Mouse (Mus musculus) lung, postnatal 0 days (tissue): ENCODE results near the gene Slc6a18. TPM values are rescaled to one million over a fixed set of nuclear protein-coding genes. Genes with fewer than 3 reads are reported as not detected.

Source experiments
- ATAC-seq: fragments of 200-750 bp; cut with Nextera tagmentation; 2 replicates; pipeline ENCODE4 v1.8.0; 2017; ENCODE audit warnings: moderate library complexity
- DNase-seq: peaks from one replicate; pipeline ENCODE4 v3.0.0-alpha.2; 2016; ENCODE audit warnings: low spot score
- H3K27ac ChIP-seq: fragments of 300-500 bp; sonication (generic); 2 replicates; pipeline ENCODE4 v1.5.1; 2014; ENCODE audit warnings: antibody characterized with exemption, mild to moderate bottlenecking, low read length, mixed read lengths
- H3K27me3 ChIP-seq: fragments of 300-500 bp; sonication (generic); replicated peaks from 2 replicates; pipeline ENCODE4 v1.6.1; 2014; ENCODE audit warnings: low read length, mixed read lengths; ENCODE audit not compliant: insufficient read depth
- H3K36me3 ChIP-seq: fragments of 300-500 bp; sonication (generic); 2 replicates; pipeline ENCODE4 v1.6.1; 2014; ENCODE audit warnings: low read length, mixed read lengths; ENCODE audit not compliant: insufficient read depth
- H3K4me1 ChIP-seq: fragments of 300-500 bp; sonication (generic); 2 replicates; pipeline ENCODE4 v1.6.1; 2014; ENCODE audit warnings: antibody characterized with exemption, low read depth, low read length, mixed read lengths; ENCODE audit not compliant: insufficient read depth
- H3K4me2 ChIP-seq: fragments of 300-500 bp; sonication (generic); replicated peaks from 2 replicates; pipeline ENCODE4 v1.6.1; 2014; ENCODE audit warnings: low read depth, mild to moderate bottlenecking, low read length, moderate library complexity, mixed read lengths
- H3K4me3 ChIP-seq: fragments of 300-500 bp; sonication (generic); 2 replicates; pipeline ENCODE4 v1.5.1; 2014; ENCODE audit warnings: low read depth, low read length
- H3K9ac ChIP-seq: fragments of 300-500 bp; sonication (generic); replicated peaks from 2 replicates; pipeline ENCODE4 v1.6.1; 2014; ENCODE audit warnings: low read depth, mild to moderate bottlenecking
- H3K9me3 ChIP-seq: fragments of 300-500 bp; sonication (generic); 2 replicates; pipeline ENCODE4 v1.6.1; 2016; ENCODE audit warnings: low read length, mixed read lengths
- CTCF ChIP-seq: IDR thresholded peaks from 2 replicates; pipeline ENCODE4 v1.5.1; 2016; ENCODE audit warnings: antibody characterized with exemption, mild to moderate bottlenecking
- EP300 ChIP-seq: IDR thresholded peaks from 2 replicates; pipeline ENCODE4 v1.6.1; 2016; ENCODE audit warnings: antibody characterized with exemption, mild to moderate bottlenecking, control low read depth
- WGBS: fragments of 180-500 bp; shearing (Covaris S2); extraction: QIAGEN DNeasy Blood & Tissue Kit; methylation state at CpG from one replicate; pipeline ENCODE4 v1.1.7; 2014; 5-methylcytosine and 5-hydroxymethylcytosine counted together
- polyA plus RNA-seq: library from polyadenylated mRNA; unstranded; fragments of >200 nt; fragmentation: Nextera tagmentation; extraction: Ambion mirVana; gene quantifications from 2 replicates; pipeline ENCODE4 v1.2.1, GENCODE M21; 2015

The Slc6a18 gene
- not detected in 2 replicates for polyA plus RNA-seq

DNA sequence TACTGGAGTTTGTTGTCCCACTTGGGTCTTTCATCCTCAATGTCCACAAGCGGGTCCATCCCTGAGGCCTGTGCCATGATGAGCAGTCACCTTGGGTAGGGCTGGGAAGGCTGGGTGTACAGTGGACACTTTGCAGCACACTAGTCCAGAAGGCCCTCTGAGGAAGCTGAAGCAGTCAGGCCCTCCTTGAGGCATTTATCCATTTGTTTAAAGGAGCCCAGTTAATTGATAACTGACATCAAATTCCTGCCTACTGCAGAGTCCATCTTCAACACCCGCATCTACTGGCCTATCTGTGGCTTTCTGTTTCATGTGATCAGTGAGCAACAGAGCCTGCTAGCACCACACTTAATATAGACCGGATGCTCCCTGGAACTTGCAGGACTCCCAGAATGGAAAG, at the start of gene Slc6a18:
TSS of gene Slc6a18 (minus strand) at position 171 of the 400 bp plus-strand sequence.
- Histone ChIP-seq H3K27me3 (no peaks in the 10 kb centered on the region), H3K9ac (no peak within 1 kb of the TSS), H3K4me2 (no peak within 1 kb of the TSS), H3K4me3 (no peak within 1 kb of the TSS), H3K36me3 (no peaks in the 10 kb centered on the region), H3K27ac (no peak within 1 kb of the TSS), H3K9me3 (no peaks in the 10 kb centered on the region), H3K4me1 (no peaks in the 10 kb centered on the region)
- DNase-seq (no peak), ATAC-seq (no peak)
- WGBS: 76% methylated on average over 3 of the region's 3 CpGs
- no peak for TF ChIP-seq EP300

GRCm38 (mm10) chr13:73725315-73725714, 47.5 kb upstream of the Slc6a18 start:
- Histone ChIP-seq H3K4me1 (no peaks in the 10 kb centered on the region), H3K9me3 (no peaks in the 10 kb centered on the region), H3K36me3 (no peaks in the 10 kb centered on the region), H3K4me3 (no peak overlapping the region), H3K27ac (no peak overlapping the region), H3K4me2 (no peak overlapping the region), H3K9ac (no peak overlapping the region), H3K27me3 (no peaks in the 10 kb centered on the region)
- no peak for ATAC-seq
- TF ChIP-seq EP300 (no peak), CTCF (no peak)
- DNase-seq: no peak
- WGBS: 63% methylated on average over 5 of the region's 5 CpGs

- Histone ChIP-seq H3K4me3 (no peak overlapping the region), H3K36me3 (no peaks in the 10 kb centered on the region), H3K9ac (no peak overlapping the region), H3K27ac (no peak overlapping the region), H3K9me3 (no peaks in the 10 kb centered on the region), H3K4me1 (no peaks in the 10 kb centered on the region), H3K27me3 (no peaks in the 10 kb centered on the region), H3K4me2 (no peak overlapping the region)
- TF ChIP-seq CTCF (peak; percentile 77), EP300 (no peak)
- DNase-seq (peak; percentile 46), ATAC-seq (no peak; the same call in 1 of the 2 replicates)
- 25% methylated on average over 8 of the region's 8 CpGs for WGBS
Measured at GRCm38 (mm10) chr13:73723081-73723668, 45.4 kb upstream of the Slc6a18 start.

DNA sequence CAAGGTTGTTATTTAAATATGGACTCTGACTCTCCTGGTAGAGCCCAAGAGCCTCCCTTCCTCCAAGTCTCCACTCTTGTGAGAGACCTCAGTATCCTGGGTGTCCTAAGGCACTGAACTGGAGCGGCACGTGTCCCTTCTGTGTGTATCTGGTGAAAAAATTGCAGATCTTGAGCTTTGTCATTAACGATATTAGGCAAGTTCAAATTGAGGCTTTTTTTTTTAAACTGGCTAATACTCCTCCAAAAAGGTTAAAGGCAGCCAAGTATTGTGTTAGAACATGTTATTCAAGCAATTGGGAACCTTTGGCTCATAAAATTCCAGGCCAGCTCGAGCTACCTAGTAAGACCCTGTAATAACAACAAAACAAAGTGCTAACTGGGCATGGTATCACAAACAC, 42.4 kb upstream of the Slc6a18 start:
- TF ChIP-seq CTCF (no peak), EP300 (no peak)
- Histone ChIP-seq H3K4me3 (no peak overlapping the region), H3K27ac (no peak overlapping the region), H3K4me1 (no peaks in the 10 kb centered on the region), H3K36me3 (no peaks in the 10 kb centered on the region), H3K9ac (no peak overlapping the region), H3K9me3 (no peaks in the 10 kb centered on the region), H3K4me2 (no peak overlapping the region), H3K27me3 (no peaks in the 10 kb centered on the region)
- DNase-seq (no peak), ATAC-seq (no peak)
- WGBS: 80% methylated on average over 4 of the region's 4 CpGs

GRCm38 (mm10) chr13:73718225-73718624, 40.4 kb upstream of the Slc6a18 start:
- Histone ChIP-seq H3K4me2 (no peak overlapping the region), H3K4me1 (no peaks in the 10 kb centered on the region), H3K9me3 (no peaks in the 10 kb centered on the region), H3K9ac (no peak overlapping the region), H3K36me3 (no peaks in the 10 kb centered on the region), H3K27ac (no peak overlapping the region), H3K27me3 (no peaks in the 10 kb centered on the region), H3K4me3 (no peak overlapping the region)
- ATAC-seq (peak; percentile 43; the same call in 1 of the 2 replicates), DNase-seq (peak; percentile 87)
- TF ChIP-seq CTCF: peak; percentile 95
- TF ChIP-seq EP300: no peak
- 0% methylated on average over 2 of the region's 2 CpGs for WGBS

- peak; percentile 45 for DNase-seq
- no peaks in the 10 kb centered on the region for H3K9me3 ChIP-seq
- H3K9ac ChIP-seq: no peak overlapping the region
- ATAC-seq: peak; percentile 19; the same call in 1 of the 2 replicates
- H3K4me3 ChIP-seq: no peak overlapping the region
- no peaks in the 10 kb centered on the region for H3K27me3 ChIP-seq
- WGBS: 38% methylated on average over 2 of the region's 2 CpGs
- no peaks in the 10 kb centered on the region for H3K36me3 ChIP-seq
- H3K4me2 ChIP-seq: no peak overlapping the region
- TF ChIP-seq EP300 (no peak), CTCF (peak; percentile 71)
- no peak overlapping the region for H3K27ac ChIP-seq
- no peaks in the 10 kb centered on the region; the same call in 1 of the 2 replicates for H3K4me1 ChIP-seq
Measured at GRCm38 (mm10) chr13:73714020-73714419, 36.2 kb upstream of the Slc6a18 start.

DNA sequence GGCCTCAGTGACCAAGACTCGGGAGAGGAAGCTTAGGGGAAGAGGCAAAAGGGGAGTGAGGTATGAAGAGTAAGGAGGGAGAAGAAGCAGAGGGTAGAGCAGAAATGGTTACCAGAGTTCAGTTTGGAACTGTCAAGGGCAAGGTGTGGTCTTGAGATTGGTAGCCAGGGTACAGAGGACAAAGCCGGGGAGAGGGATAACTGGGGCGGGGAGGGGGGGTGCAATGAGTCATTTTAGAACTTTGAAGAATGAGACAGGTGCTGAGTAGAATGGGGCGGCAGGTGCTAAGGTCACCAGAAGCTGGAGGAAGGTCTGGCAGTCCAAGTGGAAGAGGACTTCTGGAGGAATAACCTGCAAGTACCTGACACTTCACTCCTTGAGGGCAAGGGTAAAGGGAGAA, 35.4 kb upstream of the Slc6a18 start:
- WGBS: 74% methylated on average over 4 of the region's 4 CpGs
- H3K9me3 ChIP-seq: no peaks in the 10 kb centered on the region
- H3K27me3 ChIP-seq: no peaks in the 10 kb centered on the region
- H3K4me2 ChIP-seq: no peak overlapping the region
- H3K36me3 ChIP-seq: no peaks in the 10 kb centered on the region
- no peak overlapping the region for H3K27ac ChIP-seq
- ATAC-seq (no peak), DNase-seq (no peak)
- no peak overlapping the region for H3K4me3 ChIP-seq
- no peaks in the 10 kb centered on the region; the same call in 1 of the 2 replicates for H3K4me1 ChIP-seq
- TF ChIP-seq EP300 (no peak), CTCF (no peak)
- H3K9ac ChIP-seq: no peak overlapping the region
